Mouse (Mus musculus): Measurements from ENCODE around the gene Mrpl36. TPM values are rescaled to one million over a fixed set of nuclear protein-coding genes. Genes with fewer than 3 reads are reported as not detected.

Gene Mrpl36
- polyA plus RNA-seq, 1 experiment from 2014 or later, result 140 TPM

DNA sequence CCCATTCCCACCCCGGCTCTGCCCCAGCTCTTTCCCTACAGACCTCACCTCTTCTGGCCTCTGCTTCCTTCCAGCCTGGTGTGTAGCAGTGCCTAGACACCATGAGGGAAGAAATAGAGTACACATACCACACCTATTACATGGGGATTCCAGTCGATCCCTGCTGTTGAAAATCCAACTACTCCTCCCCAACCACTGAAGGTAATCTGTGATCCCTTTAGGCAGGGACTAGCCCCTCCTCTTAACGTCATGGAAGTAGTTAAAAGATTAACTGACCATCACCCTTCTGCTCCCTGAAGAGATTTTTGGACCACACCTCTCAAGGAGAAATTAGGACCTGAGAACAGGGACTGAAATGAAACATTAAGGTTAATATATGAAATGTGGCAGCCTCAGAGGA, 18.9 kb downstream of the Mrpl36 start:
- Histone ChIP-seq H3K4me1 (replicated peaks) (0 out of 2 replicates have a peak, but pooled peaks cover 8% of the 10 kb centered on the region), H3K27ac (peak overlapping the region; percentile 77), H3K9me3 (replicated peaks) (no peaks in the 10 kb centered on the region), H3K36me3 (no peaks in the 10 kb centered on the region), H3K9ac (no peak overlapping the region), H3K27me3 (no peaks in the 10 kb centered on the region), H3K4me2 (no peak overlapping the region), H3K4me3 (no peak overlapping the region)
- no peak for ATAC-seq (replicated peaks; ENCODE audit: insufficient number of reproducible peaks, insufficient read depth, low FRiP score, low read depth)
- WGBS, result 59% methylated on average over 3 of the region's 3 CpGs

DNA sequence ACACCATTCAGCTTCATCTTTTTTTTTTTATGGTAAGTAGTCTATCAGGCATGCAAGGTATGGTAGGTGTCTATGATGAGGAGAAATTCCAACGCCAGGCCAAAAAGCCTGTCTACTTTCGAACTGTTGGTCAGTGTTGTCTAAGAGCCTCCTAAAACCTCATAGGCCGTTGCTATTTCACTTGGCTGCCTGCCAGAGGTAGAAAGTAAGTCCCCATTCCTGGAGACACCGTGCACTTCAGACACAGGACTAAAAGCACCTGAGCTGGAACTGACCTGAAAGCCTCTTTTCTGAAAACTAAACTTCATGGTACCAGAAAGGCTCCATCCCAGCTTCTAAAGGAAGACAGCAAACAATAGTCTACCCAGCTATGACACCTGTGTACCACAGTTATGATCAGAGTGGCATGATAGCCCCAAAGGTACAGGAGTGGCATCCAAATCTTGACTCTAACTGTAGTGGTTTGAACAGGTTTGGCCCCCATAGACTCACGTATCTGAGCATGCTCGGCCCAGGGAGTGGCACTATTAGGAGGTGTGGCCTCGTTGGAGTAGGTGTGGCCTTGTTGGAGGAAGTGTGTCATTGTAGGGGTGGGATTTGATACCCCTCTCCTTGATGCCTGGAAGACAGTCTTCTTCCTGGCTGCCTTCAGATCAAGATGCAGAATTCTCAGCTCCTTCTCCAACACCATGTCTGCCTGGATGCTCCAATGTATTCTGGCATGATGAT, 19.8 kb downstream of the Mrpl36 start:
- 61% methylated on average over 7 of the region's 7 CpGs for WGBS
- Histone ChIP-seq H3K27me3 (no peaks in the 10 kb centered on the region), H3K9ac (no peak overlapping the region), H3K36me3 (no peaks in the 10 kb centered on the region), H3K4me1 (replicated peaks) (peaks cover 8% of the 10 kb centered on the region; the same call in 1 of the 2 replicates), H3K4me3 (no peak overlapping the region), H3K9me3 (replicated peaks) (no peaks in the 10 kb centered on the region), H3K4me2 (no peak overlapping the region), H3K27ac (no peak overlapping the region)
- no peak for ATAC-seq (replicated peaks; ENCODE audit: insufficient number of reproducible peaks, insufficient read depth, low FRiP score, low read depth)

DNA sequence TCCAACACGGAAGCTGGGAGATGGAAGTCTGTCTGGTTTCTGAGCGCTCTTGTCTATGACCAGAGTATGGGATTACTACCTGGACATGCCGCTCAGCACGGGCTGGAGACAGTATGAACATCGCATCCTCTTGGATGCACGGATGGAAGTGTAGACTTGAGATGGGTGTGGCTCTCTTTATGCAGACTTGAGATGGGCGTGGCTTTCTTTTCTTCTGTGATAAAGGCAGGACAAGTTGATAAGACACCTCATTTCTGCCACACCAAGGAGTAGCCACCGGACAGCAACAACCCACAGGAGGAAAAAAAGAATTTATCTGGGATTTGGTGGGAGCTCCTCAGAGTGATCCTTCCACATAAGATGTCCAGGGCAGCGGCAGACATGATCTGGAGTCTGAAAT, 22.4 kb downstream of the Mrpl36 start:
- no peak overlapping the region for H3K4me2 ChIP-seq
- H3K27ac ChIP-seq, result no peak overlapping the region
- WGBS, result 83% methylated on average over 9 of the region's 9 CpGs
- H3K36me3 ChIP-seq, result no peaks in the 10 kb centered on the region
- no peak overlapping the region for H3K9ac ChIP-seq
- no peaks in the 10 kb centered on the region for H3K27me3 ChIP-seq
- H3K4me1 ChIP-seq (replicated peaks), result peaks cover 8% of the 10 kb centered on the region; the same call in 1 of the 2 replicates
- ATAC-seq (replicated peaks; ENCODE audit: insufficient number of reproducible peaks, insufficient read depth, low FRiP score, low read depth), result no peak
- H3K9me3 ChIP-seq (replicated peaks), result no peaks in the 10 kb centered on the region
- no peak overlapping the region for H3K4me3 ChIP-seq

DNA sequence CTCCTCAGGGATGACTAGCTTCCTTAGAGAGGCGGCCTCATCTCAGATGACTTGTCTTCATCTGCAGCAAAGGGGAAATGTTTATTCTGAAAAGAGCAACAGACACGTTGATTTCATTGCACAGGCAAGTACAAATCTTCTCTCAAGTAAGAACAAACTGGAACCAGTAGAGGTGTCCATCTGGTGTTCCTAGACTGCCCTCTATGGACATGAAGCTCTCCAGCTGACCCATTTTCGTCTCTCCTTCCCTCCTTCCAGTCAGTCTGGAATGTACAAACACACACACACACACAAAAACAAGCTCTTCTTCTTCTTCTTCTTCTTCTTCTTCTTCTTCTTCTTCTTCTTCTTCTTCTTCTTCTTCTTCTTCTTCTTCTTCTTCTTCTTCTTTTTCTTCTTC, 23.6 kb downstream of the Mrpl36 start:
- Histone ChIP-seq H3K27me3 (no peaks in the 10 kb centered on the region), H3K9me3 (replicated peaks) (no peaks in the 10 kb centered on the region), H3K4me2 (no peak overlapping the region), H3K36me3 (no peaks in the 10 kb centered on the region), H3K4me1 (replicated peaks) (peaks cover 9% of the 10 kb centered on the region), H3K4me3 (no peak overlapping the region), H3K9ac (no peak overlapping the region), H3K27ac (no peak overlapping the region)
- whole genome bisulfite sequencing, result 41% methylated on average over 3 of the region's 3 CpGs
- ATAC-seq (replicated peaks; ENCODE audit: insufficient number of reproducible peaks, insufficient read depth, low FRiP score, low read depth), result no peak

DNA sequence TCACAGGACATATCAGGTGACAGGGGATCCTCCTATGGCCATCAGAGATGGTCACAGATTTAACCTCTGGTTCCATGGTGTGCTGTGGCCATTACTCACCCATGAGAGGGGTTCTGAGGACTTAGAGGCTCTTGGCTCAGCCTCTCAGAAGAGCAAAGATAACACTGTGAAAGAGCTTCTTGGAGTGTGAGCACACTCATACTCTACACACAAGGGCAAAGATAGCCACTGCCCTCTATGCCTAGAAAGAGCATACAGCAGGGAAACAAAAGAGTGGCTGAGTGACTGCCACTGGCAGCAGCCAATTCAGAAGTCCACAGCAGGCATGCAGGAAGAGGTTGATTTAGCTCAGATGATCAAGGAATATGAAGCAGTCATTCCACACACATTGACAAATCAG, 24.2 kb downstream of the Mrpl36 start:
- H3K4me1 ChIP-seq (replicated peaks), result peaks cover 7% of the 10 kb centered on the region
- H3K27ac ChIP-seq, result no peak overlapping the region
- H3K9me3 ChIP-seq (replicated peaks), result no peaks in the 10 kb centered on the region
- no peak overlapping the region for H3K4me2 ChIP-seq
- H3K4me3 ChIP-seq, result no peak overlapping the region
- no peak overlapping the region for H3K9ac ChIP-seq
- no peaks in the 10 kb centered on the region for H3K36me3 ChIP-seq
- no peaks in the 10 kb centered on the region for H3K27me3 ChIP-seq
- ATAC-seq (replicated peaks; ENCODE audit: insufficient number of reproducible peaks, insufficient read depth, low FRiP score, low read depth), result no peak

DNA sequence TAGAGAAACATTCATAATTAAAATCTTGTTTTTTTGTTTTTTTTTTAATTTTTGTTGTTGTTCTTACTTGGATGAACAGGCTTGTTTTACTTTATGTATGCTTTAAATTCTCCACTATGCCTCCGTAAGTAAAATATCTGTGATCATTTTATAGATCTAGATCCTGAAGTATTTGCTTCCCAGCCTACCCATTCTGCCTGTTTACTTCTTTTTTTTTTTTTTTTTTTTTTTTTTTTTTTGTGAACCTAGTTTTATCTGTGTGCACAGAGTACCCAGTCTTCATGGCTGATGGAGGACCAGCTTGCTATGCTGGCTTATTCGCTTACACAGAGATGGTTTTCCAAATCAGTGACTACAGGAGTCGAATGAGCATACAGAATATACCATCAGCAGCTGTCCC, 28.8 kb downstream of the Mrpl36 start:
- Histone ChIP-seq H3K4me1 (replicated peaks) (peaks cover 5% of the 10 kb centered on the region), H3K9ac (no peak overlapping the region)
- WGBS, result 92% methylated on average over 3 of the region's 3 CpGs

DNA sequence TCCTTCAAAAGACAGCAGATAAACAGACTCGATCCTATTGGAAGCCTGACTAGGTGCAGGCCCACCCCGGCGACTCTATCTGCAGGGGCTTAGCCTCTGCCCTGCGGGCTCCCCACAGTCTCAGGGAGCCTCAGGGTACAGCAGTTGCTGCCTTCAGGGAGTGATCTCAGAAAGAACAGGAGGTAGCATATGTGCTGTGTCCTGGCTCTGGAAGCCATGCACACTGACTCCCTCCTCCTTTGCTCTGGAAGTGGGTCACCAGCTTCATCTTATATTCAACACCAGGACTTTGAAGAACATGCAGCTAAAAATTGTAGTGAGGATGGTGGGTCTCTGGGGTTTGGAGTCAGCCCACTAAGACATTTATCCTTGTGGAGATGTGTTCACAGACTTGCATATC, 45.1 kb downstream of the Mrpl36 start:
- Histone ChIP-seq H3K4me3 (no peak overlapping the region), H3K4me1 (replicated peaks) (no peaks in the 10 kb centered on the region), H3K9ac (no peak overlapping the region), H3K9me3 (replicated peaks) (no peaks in the 10 kb centered on the region), H3K27ac (no peak overlapping the region), H3K27me3 (no peaks in the 10 kb centered on the region), H3K36me3 (no peaks in the 10 kb centered on the region), H3K4me2 (no peak overlapping the region)
- ATAC-seq (replicated peaks; ENCODE audit: insufficient number of reproducible peaks, insufficient read depth, low FRiP score, low read depth), result no peak
- WGBS, result 55% methylated on average over 4 of the region's 4 CpGs

More for the DNA sequence above, 28.8 kb downstream of the Mrpl36 start:
- Histone ChIP-seq H3K27me3 (no peaks in the 10 kb centered on the region), H3K4me2 (no peak overlapping the region), H3K36me3 (no peaks in the 10 kb centered on the region), H3K27ac (no peak overlapping the region), H3K4me3 (no peak overlapping the region), H3K9me3 (replicated peaks) (no peaks in the 10 kb centered on the region)
- ATAC-seq (replicated peaks; ENCODE audit: insufficient number of reproducible peaks, insufficient read depth, low FRiP score, low read depth), result no peak

DNA sequence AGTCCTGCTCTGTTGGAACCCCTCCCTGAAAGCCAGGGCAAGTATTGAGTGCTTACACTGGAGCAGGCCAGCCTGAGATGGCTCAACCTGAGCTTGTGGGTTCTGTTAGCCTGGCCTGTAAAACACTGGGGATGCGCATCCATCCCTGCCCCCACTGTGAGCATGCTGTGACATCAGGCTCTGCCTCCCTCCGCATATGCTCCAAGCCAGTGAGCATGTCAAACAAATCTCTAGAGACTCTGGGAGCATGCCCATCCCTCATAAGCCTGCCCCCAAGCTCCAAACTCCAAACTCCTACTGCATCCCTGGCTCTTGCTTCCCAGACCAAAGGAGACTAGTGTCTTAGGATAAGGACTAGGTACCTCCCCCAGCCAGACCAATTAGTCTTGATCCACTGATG, 46.3 kb downstream of the Mrpl36 start:
- 77% methylated on average over 2 of the region's 2 CpGs for WGBS
- Histone ChIP-seq H3K27me3 (no peaks in the 10 kb centered on the region), H3K9ac (no peak overlapping the region), H3K27ac (no peak overlapping the region), H3K9me3 (replicated peaks) (no peaks in the 10 kb centered on the region), H3K4me2 (no peak overlapping the region), H3K36me3 (no peaks in the 10 kb centered on the region), H3K4me1 (replicated peaks) (no peaks in the 10 kb centered on the region), H3K4me3 (no peak overlapping the region)
- no peak for ATAC-seq (replicated peaks; ENCODE audit: insufficient number of reproducible peaks, insufficient read depth, low FRiP score, low read depth)

DNA sequence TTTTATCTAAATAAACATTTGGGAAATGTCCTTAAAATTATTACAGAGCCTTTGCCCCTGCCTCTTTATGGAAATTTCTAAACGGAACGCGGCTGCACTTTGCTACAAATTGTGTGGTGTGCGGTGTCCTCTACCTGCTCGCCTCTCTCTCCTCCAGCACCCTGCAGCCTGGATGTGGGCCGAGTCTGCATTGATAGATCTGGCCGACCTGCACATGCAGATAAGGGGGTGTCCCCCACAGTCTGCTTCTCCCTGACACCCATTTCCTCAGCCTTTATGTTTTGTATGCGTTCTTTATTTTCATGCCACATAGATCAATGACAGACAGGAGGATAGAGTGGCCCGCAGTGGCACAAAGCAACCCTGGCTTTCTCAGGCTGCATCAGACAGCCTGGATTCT, 49.3 kb downstream of the Mrpl36 start:
- Histone ChIP-seq H3K27me3 (no peaks in the 10 kb centered on the region), H3K27ac (no peak overlapping the region), H3K4me2 (no peak overlapping the region), H3K9ac (no peak overlapping the region), H3K9me3 (replicated peaks) (no peaks in the 10 kb centered on the region), H3K36me3 (no peaks in the 10 kb centered on the region), H3K4me3 (no peak overlapping the region), H3K4me1 (replicated peaks) (no peaks in the 10 kb centered on the region)
- no peak for ATAC-seq (replicated peaks; ENCODE audit: insufficient number of reproducible peaks, insufficient read depth, low FRiP score, low read depth)
- WGBS, result 78% methylated on average over 9 of the region's 9 CpGs

Other genes with a start within 250 kb of the Mrpl36 start
- gene Irx4, start 68.0 kb upstream of the Mrpl36 start, polyA plus RNA-seq (2015; fragmentation: Nextera tagmentation; extraction: Ambion mirVana), result 40.3 and 44.3 TPM in 2 replicates
- 637 and 761 TPM in 2 replicates for gene Ndufs6, start within 50 bp of the Mrpl36 start, polyA plus RNA-seq (2015; fragmentation: Nextera tagmentation; extraction: Ambion mirVana)
- gene Lpcat1, start 138.7 kb downstream of the Mrpl36 start, polyA plus RNA-seq (2015; fragmentation: Nextera tagmentation; extraction: Ambion mirVana), result 15.9 and 19.1 TPM in 2 replicates
- gene Slc6a3, start 208.2 kb downstream of the Mrpl36 start, polyA plus RNA-seq (2015; fragmentation: Nextera tagmentation; extraction: Ambion mirVana), result 0.05 and 0.14 TPM in 2 replicates

Data from heart, embryonic 15.5 days (tissue).